Mouse (Mus musculus) megakaryocyte progenitor cell, adult 5-6 weeks (primary cell): ENCODE measurements around the gene Igsf8. TPM values are rescaled to one million over a fixed set of nuclear protein-coding genes. Genes with fewer than 3 reads are reported as not detected.
A peak's percentile ranks its signal among the peaks of the same experiment; 100 is the strongest.

Source experiments
- ATAC-seq: replicated peaks from 2 replicates; pipeline ENCODE4 v1.8.0; 2016; ENCODE audit warnings: mild to moderate bottlenecking, moderate TSS enrichment, inconsistent platforms; ENCODE audit not compliant: poor library complexity
- total RNA-seq, 2 experiments: library from RNA; stranded (forward) in 1 of 2; stranded (reverse) in 1 of 2; fragments of 157-497, 149-512 nt in 1 of 2; fragments of 200-1000 nt in 1 of 2; gene quantifications; 2 replicates each; pipeline versions ENCODE4 v1.2.3 to v1.2.4; 2015 to 2017

The Igsf8 gene
- 28.8 and 29.7 TPM in 2 replicates for total RNA-seq (2015)
- total RNA-seq (2017): 25.5 and 30.6 TPM in 2 replicates

DNA sequence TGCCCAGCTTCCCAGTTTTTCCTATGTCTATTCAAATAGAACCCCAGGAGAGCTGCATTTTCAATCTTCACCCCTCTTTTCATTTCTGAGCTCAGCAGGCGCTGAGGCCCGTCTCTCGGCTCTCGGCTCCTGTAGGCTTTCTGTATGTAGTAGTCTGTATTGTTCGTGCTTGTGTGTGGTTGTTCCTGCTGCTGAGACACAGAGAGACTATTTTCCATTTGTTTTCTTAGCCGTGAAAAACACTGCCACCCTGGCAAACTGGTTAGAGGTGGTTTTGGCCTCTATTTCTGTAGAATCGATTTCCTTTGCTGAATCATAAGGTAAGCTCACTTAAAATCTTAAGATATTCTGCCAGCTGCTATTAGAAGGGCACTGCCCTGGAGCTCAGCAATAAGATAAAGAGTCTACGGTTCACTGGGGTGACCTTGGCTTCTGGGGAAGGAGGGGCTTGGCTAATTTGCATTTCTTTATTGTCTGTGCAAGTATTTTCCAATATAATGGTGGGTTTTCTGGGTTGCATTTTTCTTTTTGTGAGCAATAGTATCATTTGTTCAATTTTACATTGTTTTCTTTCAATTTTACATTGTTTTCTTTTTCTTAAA is at the start of gene Igsf8:
Gene Igsf8 (plus strand): TSS at position 165 of the 602 bp plus-strand sequence.
- ATAC-seq: no peak

DNA sequence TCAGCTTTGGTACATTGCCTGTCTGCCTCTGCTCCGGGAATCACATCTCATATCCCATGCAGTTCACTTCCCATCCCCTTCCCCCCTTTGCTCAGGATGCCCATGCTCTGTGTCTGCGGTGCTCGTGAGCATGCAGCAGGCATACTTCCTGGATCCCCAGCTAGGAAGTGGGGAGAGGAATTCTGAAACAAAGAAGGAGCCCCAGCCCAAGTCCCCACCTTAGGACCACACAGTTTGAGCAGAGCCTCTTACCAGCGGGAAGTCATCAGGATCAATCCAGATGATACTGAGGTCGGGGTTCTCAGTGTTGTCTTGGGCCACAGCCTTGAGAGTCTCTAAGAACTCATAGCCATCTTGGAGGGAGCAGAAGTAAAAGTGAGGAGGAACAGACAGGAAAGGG is 48.7 kb upstream of the Igsf8 start:
- no peak for ATAC-seq

DNA sequence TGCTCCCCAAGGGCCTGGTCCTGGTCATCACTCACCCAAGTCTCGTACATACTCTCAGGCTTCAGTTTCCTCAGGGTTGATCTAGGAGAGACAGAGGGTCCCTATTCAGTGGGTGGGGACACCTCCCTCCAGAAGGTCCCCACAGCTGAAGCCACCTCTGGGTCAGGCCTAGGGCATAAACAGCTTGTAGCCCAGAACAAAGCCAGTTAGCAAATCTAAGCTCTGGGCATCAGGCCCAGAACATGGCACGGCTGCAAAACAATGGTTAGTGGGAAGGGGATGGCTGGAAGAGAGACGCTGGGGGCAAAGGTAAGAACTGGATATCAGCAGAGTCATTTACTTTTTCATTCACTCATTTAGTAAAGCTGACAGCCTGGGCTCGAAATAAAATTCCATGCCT is 47.7 kb upstream of the Igsf8 start:
- ATAC-seq: no peak

DNA sequence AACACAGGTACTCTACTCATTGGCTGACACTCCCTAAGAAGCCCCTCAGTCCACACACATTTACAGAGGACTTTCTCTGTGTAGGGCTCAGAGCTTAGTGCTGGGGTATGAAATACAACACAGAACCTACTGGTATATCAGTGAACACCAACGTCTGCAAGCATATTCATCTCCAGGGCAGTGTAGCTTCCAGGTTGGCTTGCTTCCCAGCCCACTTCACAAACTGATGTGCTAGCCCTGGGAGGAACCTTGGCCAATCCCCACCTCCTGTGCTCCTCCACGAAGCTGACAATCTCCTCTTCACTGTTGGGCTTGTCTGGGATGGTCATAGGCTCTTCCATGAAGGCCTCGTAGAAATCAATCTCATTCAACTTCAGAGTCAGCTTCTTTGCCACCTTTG is 46.7 kb upstream of the Igsf8 start:
- no peak for ATAC-seq

DNA sequence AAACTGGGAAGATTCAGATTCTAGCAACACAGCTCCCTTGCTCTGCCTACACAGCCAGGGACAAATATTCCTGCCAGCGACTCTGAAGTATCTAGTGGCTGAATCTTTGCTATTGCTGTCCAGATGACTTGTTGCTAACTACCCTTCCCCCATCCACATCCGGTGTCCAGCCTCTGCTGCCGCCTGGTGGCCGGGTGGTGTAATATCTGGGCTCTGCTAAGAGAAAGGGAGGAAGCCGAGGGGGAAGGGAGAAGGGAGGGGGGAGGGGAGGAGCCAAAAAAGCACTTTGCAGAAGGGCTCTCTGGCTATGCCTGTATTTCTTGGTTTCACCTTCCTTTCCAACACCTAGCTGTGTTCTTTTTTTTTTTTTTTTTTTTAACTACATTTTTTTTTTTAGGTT is 44.3 kb upstream of the Igsf8 start:
- peak; percentile 100 for ATAC-seq

DNA sequence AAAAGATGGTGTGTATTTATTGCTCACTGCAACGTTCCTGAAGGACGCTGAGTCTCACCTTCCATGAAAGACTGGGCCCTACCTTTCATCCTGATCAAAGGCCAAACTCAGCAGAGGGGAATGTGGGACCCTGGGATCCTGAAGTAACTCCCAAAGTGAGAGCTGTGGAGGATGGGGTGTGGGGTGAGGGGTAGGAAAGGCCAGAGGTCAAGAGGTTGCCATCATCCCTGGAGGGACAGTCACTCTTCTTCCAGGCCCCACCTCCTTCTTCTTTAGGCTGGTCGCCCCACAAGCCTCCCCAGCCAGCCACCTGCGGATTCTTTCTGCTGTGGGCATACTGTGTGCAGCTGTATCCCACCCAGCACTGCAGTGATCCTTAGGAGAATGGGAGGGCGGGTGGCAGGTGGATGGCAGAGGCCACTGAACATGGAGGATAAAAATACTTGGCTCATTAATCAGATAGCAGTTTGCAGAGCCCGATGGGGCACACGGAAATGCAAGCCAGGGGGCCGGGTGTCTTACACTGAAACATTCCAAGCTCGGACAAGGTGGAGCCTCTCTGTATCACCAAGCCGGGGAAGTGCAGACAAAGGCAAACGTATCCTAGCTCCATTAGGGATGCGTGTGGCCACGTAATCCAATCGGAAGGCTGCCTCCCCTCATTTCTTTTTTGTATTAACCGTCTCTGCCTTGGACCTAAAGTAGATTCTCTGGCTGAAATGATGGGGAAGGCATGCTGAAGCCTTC is 43.1 kb upstream of the Igsf8 start:
- ATAC-seq: no peak

DNA sequence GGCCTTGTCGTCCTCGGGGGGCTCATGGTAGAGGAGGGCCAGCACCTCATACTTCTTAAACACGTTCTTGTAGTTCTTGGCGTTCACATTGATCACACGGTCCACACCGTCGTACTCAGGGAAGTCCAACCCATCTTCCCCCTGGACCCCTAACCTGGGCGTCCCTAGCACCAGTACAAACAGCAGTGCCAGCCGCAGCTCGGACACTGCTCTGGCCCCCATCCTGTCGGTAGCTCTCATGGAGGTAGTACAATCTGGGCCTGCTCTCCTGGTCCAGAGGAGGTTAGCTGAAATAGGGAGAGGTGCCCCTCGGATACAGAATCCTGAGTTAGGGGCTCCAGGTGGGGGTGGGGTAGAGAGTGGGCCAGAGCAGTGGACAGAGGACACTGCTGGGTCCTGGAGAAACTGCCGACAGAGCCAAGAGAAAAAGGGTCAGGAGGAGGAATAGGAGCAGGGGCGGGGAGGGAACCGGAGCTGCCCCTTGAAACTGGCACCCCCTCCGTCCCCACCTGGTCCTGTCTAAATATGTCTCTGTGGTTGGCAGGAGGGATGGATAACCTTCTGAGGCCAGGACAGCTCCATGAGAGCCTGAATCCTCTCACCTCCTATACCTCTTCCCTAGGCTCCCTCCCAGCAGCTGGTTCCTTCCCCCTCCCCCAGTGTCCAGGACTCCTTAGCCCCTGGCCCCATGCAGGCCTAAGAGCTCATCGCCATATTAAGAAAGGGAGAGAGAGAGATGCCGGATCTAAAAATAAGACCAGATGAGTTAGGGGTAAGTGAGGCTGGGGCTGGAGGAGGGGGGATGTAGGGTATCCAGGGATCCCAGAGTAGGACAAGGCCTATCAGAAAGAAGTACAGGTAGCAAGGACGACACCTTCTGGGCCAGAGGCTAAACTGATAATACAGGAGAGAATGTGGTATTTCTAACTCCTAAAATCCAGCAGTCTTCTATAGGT is 41.7 kb upstream of the Igsf8 start, which contains the start of gene Casq1:
Gene Casq1 (minus strand): TSS at position 418 of the 956 bp plus-strand sequence.
- no peak for ATAC-seq

DNA sequence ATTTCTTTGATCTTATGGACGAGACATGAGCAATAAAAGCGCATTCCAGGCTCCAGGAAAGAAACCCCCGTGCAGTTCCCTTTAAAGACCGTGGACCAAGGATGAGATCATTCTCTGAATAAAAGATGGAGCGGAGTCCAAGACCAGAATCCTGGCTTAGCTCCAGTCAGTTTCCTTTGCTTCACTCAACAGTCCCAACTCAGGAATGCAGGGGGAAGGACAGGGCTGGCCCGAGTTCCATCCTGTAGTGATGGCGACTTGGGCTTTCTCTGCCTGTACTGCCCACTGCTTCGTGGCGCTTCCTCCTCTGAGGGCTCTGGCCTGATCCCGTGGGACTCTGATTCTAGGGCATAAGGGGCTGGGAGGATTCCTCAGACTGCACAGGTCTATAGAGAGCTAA is 41.0 kb upstream of the Igsf8 start:
- ATAC-seq: no peak

DNA sequence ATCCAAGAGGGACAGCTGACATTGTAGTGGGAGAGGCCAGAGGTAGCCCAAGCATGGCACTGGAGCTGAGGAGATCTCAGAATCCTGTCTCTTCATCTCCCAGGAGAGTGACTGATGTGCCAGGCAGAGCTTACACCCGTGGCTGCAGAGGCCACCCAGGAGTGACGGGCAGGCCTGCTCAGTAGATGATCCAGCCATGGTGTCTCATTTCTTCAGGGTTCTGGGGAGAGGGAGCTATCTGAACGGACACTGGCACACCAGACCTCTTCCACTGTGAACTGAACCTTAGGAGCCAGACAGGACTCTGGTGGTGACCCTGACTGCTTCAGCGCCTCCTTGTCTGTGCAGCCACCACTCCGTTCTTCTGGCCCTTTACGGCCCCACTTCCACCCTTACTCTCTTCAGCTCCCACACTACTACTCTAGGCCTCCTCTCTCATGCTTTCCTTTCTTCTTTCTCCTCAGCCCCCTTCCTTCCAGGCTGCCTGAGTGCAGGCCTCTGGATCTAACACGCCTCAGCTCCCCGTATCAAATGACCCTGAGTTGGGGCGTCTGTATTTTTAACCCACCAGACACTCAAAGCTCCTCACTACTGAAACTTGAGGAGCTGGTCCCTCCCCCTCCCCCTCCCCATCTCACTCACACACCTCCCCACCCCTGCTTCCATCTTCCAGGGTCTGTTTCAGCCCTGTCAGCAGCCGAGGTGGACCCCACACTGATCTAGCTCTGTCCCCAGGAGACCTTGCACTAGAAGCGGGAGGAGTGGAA is 40.0 kb upstream of the Igsf8 start:
- no peak for ATAC-seq

DNA sequence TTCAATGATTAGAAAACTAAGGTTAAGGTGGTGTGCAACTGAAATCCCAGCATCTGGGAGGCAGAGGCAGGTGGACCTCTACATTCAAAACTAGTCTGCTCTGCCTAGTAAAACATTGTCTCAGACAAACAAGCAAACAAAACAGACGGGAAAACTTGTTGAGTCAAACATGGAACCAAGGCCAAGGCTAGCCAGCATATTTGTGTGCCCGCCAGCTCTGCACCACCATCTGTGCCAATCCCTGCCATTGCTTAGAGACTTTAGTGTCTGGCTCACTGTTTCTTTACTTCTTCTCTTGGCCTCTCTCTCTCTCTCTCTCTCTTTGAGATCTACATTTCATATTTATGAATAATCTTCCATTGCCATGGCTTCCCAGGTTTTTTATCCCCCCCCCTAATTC is 33.2 kb upstream of the Igsf8 start:
- ATAC-seq: no peak

DNA sequence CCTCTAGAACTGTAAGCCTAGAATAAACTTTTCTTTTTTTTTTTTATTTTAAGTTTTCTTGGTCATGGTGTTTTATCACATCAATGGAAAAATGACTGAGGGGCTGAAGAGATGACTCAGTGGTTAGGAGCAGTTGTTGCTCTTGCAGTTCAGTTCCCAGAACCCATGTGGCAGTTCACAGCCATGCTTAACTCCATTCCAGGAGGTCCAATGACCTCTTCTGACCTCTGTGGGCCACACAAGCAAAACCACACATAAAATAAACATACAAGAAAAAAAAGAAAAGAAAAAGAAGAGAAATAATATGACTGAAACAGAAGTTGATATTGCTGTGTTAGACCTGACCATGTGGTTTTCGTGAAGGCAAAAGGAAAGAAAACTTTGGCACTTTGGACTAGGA is 32.2 kb upstream of the Igsf8 start:
- no peak for ATAC-seq

DNA sequence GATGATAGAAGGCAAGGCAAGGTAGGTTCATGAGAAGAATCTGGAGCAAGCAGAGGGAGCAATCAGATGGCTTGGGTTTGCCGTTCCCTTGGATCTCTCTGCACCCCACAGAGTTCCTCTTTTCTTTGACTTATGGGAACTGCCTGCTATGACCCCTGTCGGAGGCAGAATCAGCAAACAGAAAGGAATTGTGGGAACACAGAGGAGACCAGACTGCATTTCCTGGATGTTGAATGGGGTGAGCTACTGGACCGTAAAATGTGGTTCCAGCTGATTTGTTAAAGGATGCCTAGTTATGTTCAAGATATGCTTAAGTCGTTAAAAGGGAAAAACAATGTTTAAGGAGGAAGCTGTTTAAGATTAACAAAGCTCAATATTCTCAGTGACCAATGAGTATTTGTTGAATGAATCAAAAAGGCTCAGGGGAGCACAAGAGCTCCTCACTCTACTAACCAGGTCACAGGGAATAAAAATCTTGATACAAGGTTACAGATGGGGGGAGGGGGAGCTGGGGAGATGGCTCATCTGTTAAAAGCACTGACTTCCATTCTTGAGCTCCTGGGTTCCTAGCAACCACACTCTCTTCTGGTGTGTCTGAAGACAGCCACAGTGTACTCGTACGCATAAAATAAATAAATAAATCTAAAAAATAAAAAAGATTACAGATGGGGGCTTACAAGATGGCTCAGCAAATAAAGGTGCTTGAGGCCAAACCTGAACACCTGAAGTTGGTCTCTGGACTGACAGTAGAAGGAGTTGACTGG is 20.3 kb upstream of the Igsf8 start:
- ATAC-seq: peak; percentile 85

DNA sequence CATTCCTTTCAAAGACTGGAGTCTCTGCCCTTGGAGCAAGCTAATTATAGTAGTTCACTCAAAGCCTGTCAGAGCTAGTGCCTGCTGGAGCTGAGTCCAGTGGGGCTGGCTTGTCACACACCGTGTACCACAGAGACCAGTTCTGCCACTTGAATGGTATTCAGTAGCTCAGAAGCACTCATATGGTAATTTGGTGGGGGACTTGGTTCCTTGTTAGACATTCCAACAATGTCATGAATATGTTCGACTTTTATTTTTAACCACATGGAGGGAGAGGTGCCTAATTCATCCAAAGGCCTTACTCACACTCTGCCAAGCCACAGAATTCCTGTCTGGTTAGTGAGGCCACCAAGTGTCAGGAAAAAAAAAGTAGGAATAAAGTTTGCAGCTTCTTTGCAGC is 19.0 kb upstream of the Igsf8 start:
- ATAC-seq: no peak

DNA sequence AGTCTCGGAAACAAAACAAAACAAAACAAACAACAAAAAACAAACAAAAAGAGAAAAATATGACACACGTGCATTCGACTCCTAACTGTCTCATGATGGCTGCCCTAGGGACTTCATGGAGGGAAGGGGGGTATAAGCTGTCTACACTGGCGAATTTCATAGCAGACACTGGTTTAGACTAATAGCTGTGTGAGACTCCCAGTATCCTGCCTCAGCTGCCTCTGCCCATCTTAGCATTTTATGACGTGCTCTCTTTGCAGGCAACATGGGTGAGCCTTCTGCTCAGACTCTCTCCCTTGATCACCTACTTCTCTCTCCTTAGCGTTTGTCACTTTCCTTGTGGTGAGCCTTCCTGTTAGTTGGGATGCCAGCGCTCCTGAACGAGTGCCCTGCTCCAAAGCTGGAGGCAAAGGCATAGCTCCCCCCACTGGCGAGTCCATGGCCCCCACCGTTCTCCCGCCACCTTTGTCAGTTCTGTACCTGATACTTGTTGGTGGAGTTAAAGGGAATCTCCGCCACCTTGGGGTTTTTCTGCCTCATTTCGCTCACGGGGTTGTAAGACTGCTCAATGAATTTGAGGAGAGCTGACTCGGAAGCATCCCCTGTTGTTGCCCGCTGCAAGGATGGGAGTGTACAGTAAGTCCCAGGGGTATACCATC is 17.8 kb upstream of the Igsf8 start:
- no peak for ATAC-seq

DNA sequence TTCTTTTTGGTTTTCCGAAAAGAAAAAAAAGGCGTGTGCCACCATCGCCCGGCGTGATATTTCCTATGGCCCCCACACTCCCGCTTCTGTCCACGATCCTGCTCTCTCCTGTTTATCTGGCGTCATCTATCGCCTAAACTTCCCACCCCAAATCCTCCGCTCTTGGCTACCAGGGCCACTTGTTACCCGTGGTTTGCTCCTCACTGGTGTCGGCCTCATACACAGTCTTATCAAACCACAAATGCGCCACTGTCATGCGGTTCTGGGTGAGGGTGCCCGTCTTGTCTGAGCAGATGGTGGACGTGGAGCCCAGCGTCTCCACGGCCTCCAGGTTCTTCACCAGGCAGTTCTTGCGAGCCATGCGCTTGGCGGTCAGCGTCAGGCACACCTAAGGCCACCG is 16.8 kb upstream of the Igsf8 start:
- peak; percentile 51 for ATAC-seq

DNA sequence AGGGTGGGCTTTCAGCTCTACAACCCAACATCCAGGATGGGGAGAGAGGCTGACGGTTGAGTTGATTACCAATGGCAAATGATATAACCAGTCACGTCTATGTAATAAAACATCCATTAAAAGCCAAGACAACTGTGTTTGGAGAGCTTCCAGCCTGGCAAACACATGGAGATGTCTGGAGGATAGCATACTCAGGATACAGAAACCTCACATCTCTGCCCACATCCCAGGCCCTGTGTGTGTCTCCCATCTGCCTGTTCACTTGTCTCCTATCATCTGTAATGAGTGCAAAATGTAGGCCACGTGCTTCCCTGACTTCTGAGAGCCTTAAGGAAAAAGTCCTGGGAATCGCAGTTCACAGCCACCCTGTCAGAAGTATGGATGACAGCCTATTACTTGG is 14.2 kb upstream of the Igsf8 start:
- ATAC-seq: no peak

DNA sequence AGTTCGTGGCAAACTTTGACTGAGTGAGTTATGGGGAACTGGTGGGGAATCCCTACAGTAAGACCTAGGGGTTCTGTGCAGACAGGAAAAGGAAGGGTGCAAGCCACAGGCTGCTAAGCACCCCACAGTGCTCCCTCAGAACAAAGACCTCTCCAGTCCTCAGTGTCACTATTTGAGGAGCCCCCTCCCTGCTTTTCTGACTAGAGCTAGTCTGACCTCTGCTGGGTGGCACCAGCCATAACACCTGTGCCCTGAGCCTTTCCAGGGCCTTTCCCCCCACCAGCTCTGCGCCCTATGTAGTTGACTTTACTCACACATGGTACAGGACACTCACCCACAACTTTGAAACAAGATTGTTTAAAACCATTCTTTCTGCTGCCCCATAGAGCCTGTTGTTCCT is 13.8 kb upstream of the Igsf8 start:
- ATAC-seq: peak; percentile 78

DNA sequence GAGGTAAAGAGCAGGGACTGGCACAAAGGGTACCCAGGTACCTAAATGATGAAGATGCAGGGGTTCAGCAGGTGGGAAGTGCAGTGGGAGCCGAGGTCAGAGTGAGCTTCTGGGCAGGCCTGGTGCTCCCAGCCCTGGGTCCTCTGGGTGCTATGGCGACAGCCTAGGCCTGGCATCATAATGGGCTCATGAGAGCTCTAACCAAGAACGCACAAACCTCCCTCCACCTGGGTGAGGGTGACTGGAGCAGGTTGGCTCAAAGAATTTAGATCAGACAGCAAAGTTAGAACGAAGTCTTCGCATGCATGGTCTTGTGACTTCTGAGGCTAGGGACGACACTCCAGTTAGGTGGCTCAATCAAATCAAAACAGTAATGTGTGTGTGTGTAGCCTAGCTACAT is 3.1 kb upstream of the Igsf8 start, which contains the start of gene Atp1a4:
Gene Atp1a4 (minus strand): TSS at position 101 of the 400 bp plus-strand sequence.
- no peak for ATAC-seq

DNA sequence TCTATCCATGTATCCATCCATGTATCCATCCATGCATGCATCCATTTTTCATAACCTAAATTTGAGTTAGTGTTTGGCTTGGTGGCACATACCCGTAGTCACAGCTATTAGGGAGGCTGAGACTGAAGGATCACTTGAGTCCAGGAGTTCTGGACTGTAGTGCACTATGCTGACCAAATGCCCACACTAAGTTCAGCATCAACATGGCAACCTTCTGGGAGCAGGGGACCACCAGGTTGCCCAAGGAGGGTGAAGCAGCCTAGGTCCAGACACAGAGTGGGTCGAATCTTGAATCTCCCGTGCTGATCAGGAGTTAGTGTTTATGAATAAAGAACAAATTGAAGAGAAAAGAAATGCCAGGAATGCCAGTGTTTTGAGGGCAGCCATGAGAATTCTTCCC is 9.8 kb downstream of the Igsf8 start:
- no peak for ATAC-seq
